In genomic region chr9:110665912-110666311, GRCm38 (mm10) we compare ENCODE assay signal across 8 mouse cellular contexts. TPM values are rescaled to one million over a fixed set of nuclear protein-coding genes. Genes with fewer than 3 reads are reported as not detected.
DNase-seq lines count a peak whose midpoint lies in the region; ATAC-seq and TF ChIP-seq lines count a peak whose summit lies in the region.
"Had no signal": no experiment of that assay in that cellular context is flagged by ENCODE, and none has a peak within 500 bp of the region (broad histone marks: within the 10 kb centered on the region; RNA-seq: fewer than 3 reads in every experiment).

No protein-coding gene starts in this region.

- no peak for TF ChIP-seq CTCF in spleen, adult 2 months (IDR thresholded peaks at IDR 0.05; ENCODE audit: extremely low read depth, insufficient read depth, insufficient read length, insufficient replicate concordance)

- H3K4me1 ChIP-seq in heart, embryonic 10.5 days, result peaks cover 75% of the 10 kb centered on the region
- H3K4me1 ChIP-seq in liver, embryonic 15.5 days (replicated peaks), result peaks cover 97% of the 10 kb centered on the region
- H3K4me1 ChIP-seq in spleen, adult 2 months (ENCODE audit: control insufficient read depth, insufficient read depth, insufficient read length), result peaks cover 28% of the 10 kb centered on the region; the same call in 1 of the 2 replicates

- peak overlapping the region; percentile 82 for H3K27ac ChIP-seq in heart, embryonic 10.5 days
- H3K27ac ChIP-seq in liver, embryonic 15.5 days (replicated peaks), result peak overlapping the region; percentile 88
- 0 out of 2 replicates have a peak overlapping the region, but pooled peaks have one; percentile 6 for H3K27ac ChIP-seq in spleen, adult 2 months (ENCODE audit: insufficient read depth, low read length)

- H3K4me2 ChIP-seq in liver, embryonic 15.5 days, result peak overlapping the region; percentile 81

- H3K9me3 ChIP-seq in heart, embryonic 10.5 days, result no peaks in the 10 kb centered on the region
- no peaks in the 10 kb centered on the region for H3K9me3 ChIP-seq in liver, embryonic 15.5 days (replicated peaks)

- H3K27me3 ChIP-seq in heart, embryonic 10.5 days (ENCODE audit: insufficient read depth, poor library complexity, severe bottlenecking), result no peaks in the 10 kb centered on the region
- peaks cover 16% of the 10 kb centered on the region for H3K27me3 ChIP-seq in liver, embryonic 15.5 days
- H3K27me3 ChIP-seq in spleen, adult 2 months (ENCODE audit: control insufficient read depth, insufficient read depth, low read length), result no peaks in the 10 kb centered on the region

- WGBS in heart, embryonic 10.5 days, result 16% methylated on average over 4 of the region's 4 CpGs
- WGBS in liver, embryonic 15.5 days (ENCODE audit: insufficient replicate concordance), result 7% methylated on average over 4 of the region's 4 CpGs
- 3% methylated on average over 4 of the region's 4 CpGs for WGBS in spleen, adult 2 months

- peak overlapping the region; percentile 38 for H3K4me3 ChIP-seq in heart, embryonic 10.5 days
- H3K4me3 ChIP-seq in liver, embryonic 15.5 days (replicated peaks), result peak overlapping the region; percentile 50
- no peak overlapping the region for H3K4me3 ChIP-seq in spleen, adult 2 months (ENCODE audit: extremely low read depth, insufficient read depth, insufficient read length)
- H3K4me3 ChIP-seq: myocyte had no signal

- ATAC-seq in liver, embryonic 15.5 days (ENCODE audit: insufficient read depth), result peak; percentile 82
- ATAC-seq in cerebellum, adult (ENCODE audit: insufficient number of reproducible peaks, low FRiP score, low TSS enrichment), result no peak

- no peak for TF ChIP-seq POLR2A in spleen, adult 2 months (IDR thresholded peaks at IDR 0.05; ENCODE audit: low read depth, low read length)

- H3K36me3 ChIP-seq in heart, embryonic 10.5 days, result 0 out of 2 replicates have a peak, but pooled peaks cover 2% of the 10 kb centered on the region
- no peaks in the 10 kb centered on the region for H3K36me3 ChIP-seq in liver, embryonic 15.5 days (replicated peaks)
- H3K36me3 ChIP-seq in spleen, adult 2 months (ENCODE audit: control insufficient read depth, insufficient read depth, low read length), result no peaks in the 10 kb centered on the region

- peak overlapping the region; percentile 61 for H3K9ac ChIP-seq in liver, embryonic 15.5 days

- peak; percentile 41 for DNase-seq in thymus, postnatal 14 days
- no peak for DNase-seq in thymus, postnatal 10 days (ENCODE audit: low spot score in 2 of 2)
- DNase-seq in heart, embryonic 10.5 days (ENCODE audit: low spot score), result peak; percentile 93
- DNase-seq in spleen, adult 2 months (ENCODE audit: low read depth in 1 of 2, low spot score in 2 of 2), result peak in 1 of 2 experiments; percentile 61
- DNase-seq in right cerebral cortex, postnatal 25 days, result no peak

RNA-seq across cellular contexts. Expression of gene Ccdc12, which starts 9.6 kb away (rescaled TPM):
- 159 and 189 TPM in 2 replicates for polyA plus RNA-seq in heart, embryonic 10.5 days (2016; fragmentation: Nextera tagmentation; extraction: Ambion mirVana)
- 60.9 and 64.9 TPM in 2 replicates for polyA plus RNA-seq in liver, embryonic 15.5 days (2015; fragmentation: Nextera tagmentation; extraction: Ambion mirVana)
- polyA plus RNA-seq in spleen, adult 2 months (2012; rRNA removed), result 103 and 110 TPM in 2 replicates

RNA-seq across cellular contexts. Expression of gene Nbeal2, which starts 12.0 kb away (rescaled TPM):
- polyA plus RNA-seq in heart, embryonic 10.5 days (2016; fragmentation: Nextera tagmentation; extraction: Ambion mirVana), result 2.4 and 3.1 TPM in 2 replicates
- polyA plus RNA-seq in liver, embryonic 15.5 days (2015; fragmentation: Nextera tagmentation; extraction: Ambion mirVana), result 1.8 and 2.4 TPM in 2 replicates
- polyA plus RNA-seq in spleen, adult 2 months (2012; rRNA removed), result 78.9 and 82.2 TPM in 2 replicates

RNA-seq across cellular contexts. Expression of gene Nradd, which starts 41.7 kb away (rescaled TPM):
- polyA plus RNA-seq in heart, embryonic 10.5 days (2016; fragmentation: Nextera tagmentation; extraction: Ambion mirVana), result 28.5 and 32.3 TPM in 2 replicates
- 1.6 and 2.5 TPM in 2 replicates for polyA plus RNA-seq in liver, embryonic 15.5 days (2015; fragmentation: Nextera tagmentation; extraction: Ambion mirVana)
- 5.2 and 5.5 TPM in 2 replicates for polyA plus RNA-seq in spleen, adult 2 months (2012; rRNA removed)

Comparison
In these comparisons a context has a peak if more than half of its experiments do, and no peak if none do; other contexts are left out.
1. DNase-seq: peak in thymus, postnatal 14 days (single experiment) and heart, embryonic 10.5 days (single experiment); none in thymus, postnatal 10 days (0 of 2) and right cerebral cortex, postnatal 25 days (single experiment).
2. H3K27ac ChIP-seq: peak in every context shown above with its lines; median percentile 88 in liver, embryonic 15.5 days; 82 in heart, embryonic 10.5 days; 6 in spleen, adult 2 months.
3. RNA of gene Nbeal2, which starts 12.0 kb away (polyA plus RNA-seq): 78.9 to 82.2 TPM in spleen, adult 2 months; 2.4 to 3.1 TPM in heart, embryonic 10.5 days and 1.8 to 2.4 TPM in liver, embryonic 15.5 days; every median in the first group is over 10 times any median in the second.